Mouse (Mus musculus) layer of hippocampus, adult 18-20 months (tissue): ENCODE data around the gene BC117090. TPM values are rescaled to one million over a fixed set of nuclear protein-coding genes. Genes with fewer than 3 reads are reported as not detected.
"Not testable (repeated sequence)": the region's sequence is repeated elsewhere in the genome, so short reads cannot be mapped to it uniquely, and the experiment has no call there.

Experiments used
- DNase-seq, 2 experiments: peaks; one replicate each; pipeline ENCODE4 v3.0.0; 2022; ENCODE audit warnings: low spot score in 2 of 2
- long read RNA-seq: library from polyadenylated mRNA; stranded (forward); transcript quantifications from one replicate; pipeline ENCODE4 v2.0.0, GENCODE M21; 2021
- total RNA-seq, 2 experiments: library from RNA; stranded (reverse); gene quantifications; 2 replicates each; pipeline ENCODE4 v1.2.3; 2021

The BC117090 gene
- total RNA-seq = not detected
- long read RNA-seq = 0 reads

DNA sequence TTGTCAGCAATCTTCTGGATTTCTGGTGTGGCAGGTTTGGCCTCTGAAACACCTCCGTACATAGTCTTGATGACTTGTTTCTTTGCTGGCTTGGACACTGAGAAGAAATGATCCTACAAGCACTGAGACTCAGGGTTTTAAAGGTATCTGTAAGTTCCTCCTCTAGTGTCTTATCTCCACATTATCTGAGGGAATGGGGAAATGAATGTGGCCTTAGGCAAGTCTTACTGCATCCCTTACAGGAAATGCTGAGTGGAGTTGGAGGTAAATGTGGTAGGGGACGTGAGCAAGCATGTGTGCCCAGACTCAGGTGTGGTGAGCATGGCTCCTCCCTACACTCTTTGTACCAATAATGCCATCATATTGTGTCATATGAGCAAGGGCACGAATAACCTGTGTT lies at the start of gene BC117090:
Gene BC117090 (minus strand): TSS at position 101 of the 400 bp plus-strand sequence.
- no peak for DNase-seq

DNA sequence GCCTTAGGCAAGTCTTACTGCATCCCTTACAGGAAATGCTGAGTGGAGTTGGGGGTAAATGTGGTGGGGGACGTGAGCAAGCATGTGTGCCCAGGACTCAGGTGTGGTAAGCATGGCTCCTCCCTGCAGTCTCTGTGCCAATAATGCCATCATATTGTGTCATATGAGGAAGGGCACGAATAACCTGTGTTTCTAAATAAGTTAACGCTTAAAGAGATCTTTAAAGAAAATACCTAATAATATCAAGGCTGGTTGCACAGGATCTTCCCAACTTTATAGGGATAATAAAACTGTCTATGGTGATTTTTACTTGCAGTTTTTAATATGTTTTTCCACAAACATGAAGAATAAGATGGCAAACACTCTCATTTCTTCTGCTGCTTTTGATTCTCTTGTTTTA lies 33.5 kb upstream of the BC117090 start, which contains the start of gene BC100530:
Gene BC100530 (minus strand): TSS at position 101 of the 400 bp plus-strand sequence.
- not testable (repeated sequence) for DNase-seq

DNA sequence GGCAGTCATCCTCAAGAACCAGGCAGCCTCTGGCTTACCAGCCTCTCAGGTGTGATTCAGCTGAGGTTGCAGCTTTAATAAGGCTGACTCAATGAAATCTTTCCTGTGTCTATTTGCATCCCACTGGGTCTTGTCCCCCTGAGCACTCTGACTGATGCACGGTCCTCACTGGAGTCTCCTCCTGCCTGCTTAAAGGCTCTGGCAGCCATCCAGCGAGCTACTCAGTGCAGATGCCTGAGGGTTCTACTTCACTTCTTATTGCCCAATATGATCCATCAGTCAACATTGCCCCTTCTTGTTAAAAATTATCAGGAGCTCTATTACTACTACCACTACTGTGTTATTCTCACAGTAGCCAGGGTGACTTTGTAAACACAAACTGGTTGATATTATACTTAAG lies 3.0 kb upstream of the BC117090 start:
- no peak for DNase-seq

DNA sequence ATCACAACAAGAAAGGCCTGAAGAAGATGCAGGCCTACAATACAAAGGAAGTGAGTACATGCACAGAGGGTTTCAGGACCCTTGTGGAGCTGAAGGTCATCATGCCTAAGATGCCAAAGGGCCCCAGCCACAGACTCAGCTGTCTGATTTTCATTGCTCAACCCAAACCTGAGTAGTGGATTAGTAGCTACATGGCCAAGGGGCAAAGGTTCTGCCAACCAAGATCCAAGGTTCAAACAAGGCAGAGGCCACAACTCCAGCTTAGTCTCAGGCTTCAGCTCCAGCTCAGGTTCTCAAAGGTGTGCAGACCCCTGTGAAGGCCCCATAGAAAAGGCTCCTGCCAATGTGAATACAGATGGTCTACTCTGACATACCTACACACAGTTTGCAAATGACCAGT lies 14.8 kb downstream of the BC117090 start:
- no peak for DNase-seq

DNA sequence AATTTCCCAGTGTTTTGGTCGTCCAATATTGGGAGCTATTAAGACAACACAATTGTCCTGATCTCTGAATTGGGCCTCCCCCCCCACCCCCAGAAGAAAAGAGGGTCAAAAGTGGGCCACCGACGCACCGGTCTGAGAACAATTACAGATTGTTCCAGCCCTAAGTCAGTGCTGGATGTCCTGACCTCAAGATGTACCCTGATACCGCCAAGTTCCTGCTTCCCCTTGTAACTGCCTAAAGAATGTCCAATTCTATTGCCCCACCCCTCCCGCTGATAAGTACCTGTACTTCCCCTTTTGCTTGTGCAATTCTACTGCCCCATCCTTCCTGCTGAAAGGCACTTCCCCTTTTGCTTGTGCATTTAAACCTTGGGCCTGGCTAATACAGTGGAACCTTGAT lies 18.0 kb downstream of the BC117090 start:
- not testable (repeated sequence) for DNase-seq

GRCm38 (mm10) chr16:36307631-36308030 lies 26.5 kb downstream of the BC117090 start:
- no peak for DNase-seq

- no peak for DNase-seq
Measured at GRCm38 (mm10) chr16:36289140-36289539, 45.0 kb downstream of the BC117090 start.

- DNase-seq = not testable (repeated sequence)
Measured at GRCm38 (mm10) chr16:36276796-36277195, 57.3 kb downstream of the BC117090 start, which contains the start of gene Stfa1. Gene Stfa1, plus strand, starts transcription at chr16:36276951.

Other genes with a start within 250 kb of the BC117090 start
- not detected for gene Csta1, start 203.1 kb downstream of the BC117090 start, total RNA-seq
- gene Stfa2l1, start 177.5 kb downstream of the BC117090 start, total RNA-seq = not detected
- not detected for gene Gm5483, start 150.1 kb downstream of the BC117090 start, total RNA-seq
- not detected for gene Gm5416, start 123.9 kb downstream of the BC117090 start, total RNA-seq
- gene 2010005H15Rik, start 112.9 kb downstream of the BC117090 start, total RNA-seq = not detected
- gene Stfa1, start 57.4 kb downstream of the BC117090 start, total RNA-seq = not detected
- gene BC100530, start 33.4 kb upstream of the BC117090 start, total RNA-seq = not detected
- not detected for gene Stfa2, start 74.1 kb upstream of the BC117090 start, total RNA-seq
- gene Stfa3, start 121.1 kb upstream of the BC117090 start, total RNA-seq = not detected
- gene Casr, start 227.8 kb upstream of the BC117090 start, total RNA-seq = under 1 TPM; 0.10 to 0.12 TPM